Mouse (Mus musculus) adrenal gland, adult 18-20 months (tissue): ENCODE results near the gene Mrvi1. TPM values are rescaled to one million over a fixed set of nuclear protein-coding genes. Genes with fewer than 3 reads are reported as not detected.

Experiments
- DNase-seq, 2 experiments: peaks; one replicate each; pipeline ENCODE4 v3.0.0; 2021 to 2022; ENCODE audit warnings: low spot score in 2 of 2
- total RNA-seq, 2 experiments: library from RNA; stranded (reverse); gene quantifications; 1 replicate in 1 of 2; 2 replicates in 1 of 2; pipeline ENCODE4 v1.2.3; 2021

Gene Mrvi1
- total RNA-seq, 2 experiments from 2014 or later: 11.5 to 12.8 TPM

DNA sequence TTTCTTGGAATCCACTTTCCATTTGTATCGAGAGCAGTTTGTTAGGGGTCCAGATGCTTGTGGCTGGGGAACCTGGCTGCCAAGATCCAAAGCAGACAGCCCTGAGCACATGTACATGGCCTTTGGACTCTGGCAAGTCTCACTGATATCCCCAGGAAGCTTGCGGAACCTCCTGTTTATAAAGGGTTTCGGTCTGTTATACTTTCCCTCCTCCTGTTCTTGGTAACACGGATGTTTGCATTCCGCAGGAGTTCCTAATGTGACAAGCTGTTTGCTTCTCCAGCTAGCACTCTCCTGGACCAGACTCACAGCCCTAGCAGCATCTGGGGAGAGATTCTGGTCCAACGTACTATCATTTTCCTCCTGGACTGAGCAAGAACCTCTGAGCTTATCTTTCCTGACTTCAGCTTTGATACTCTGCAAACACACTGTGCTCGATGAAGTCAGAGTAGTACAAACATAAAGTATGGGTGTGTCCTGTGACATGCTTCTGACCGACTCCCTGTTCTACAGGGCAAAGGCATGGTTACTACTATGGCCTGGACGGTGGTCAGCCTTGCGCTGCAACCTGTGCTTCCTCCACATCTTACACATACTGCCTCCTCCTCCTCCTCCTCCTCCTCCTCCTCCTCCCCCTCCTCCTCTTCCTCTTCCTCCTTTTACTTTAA lies 88.2 kb downstream of the Mrvi1 start:
- DNase-seq: no peak

- DNase-seq: no peak
Observed at GRCm38 (mm10) chr7:110891501-110891986, 90.7 kb downstream of the Mrvi1 start.

DNA sequence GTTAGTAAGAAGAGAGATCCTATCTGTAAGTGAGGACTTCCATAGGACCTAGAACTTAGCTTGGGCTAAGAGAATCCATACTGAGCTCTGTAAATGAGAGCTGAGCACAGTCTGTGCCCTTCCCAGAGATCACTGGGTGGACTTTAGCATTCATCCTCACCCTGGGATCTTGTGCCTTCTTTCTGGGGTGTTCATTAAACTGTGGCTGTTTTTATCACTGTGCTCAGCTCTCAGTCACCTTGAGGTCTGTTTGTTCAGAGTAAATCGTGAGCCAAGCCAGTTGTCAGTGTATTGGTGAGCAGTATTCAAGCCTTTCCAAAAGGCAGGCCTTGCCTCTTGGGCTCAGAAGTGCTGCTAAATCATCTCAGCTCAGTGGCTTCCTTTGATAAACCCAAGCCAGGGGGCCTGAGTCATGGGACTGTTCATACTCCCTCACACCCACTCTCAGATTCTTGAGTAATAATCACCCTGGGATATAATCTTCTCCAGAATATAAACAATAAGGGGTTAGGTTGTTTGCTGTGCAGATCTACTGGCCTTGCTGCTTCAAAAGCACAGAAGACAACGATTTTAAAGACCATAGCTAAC lies 100.4 kb downstream of the Mrvi1 start:
- no peak for DNase-seq

DNA sequence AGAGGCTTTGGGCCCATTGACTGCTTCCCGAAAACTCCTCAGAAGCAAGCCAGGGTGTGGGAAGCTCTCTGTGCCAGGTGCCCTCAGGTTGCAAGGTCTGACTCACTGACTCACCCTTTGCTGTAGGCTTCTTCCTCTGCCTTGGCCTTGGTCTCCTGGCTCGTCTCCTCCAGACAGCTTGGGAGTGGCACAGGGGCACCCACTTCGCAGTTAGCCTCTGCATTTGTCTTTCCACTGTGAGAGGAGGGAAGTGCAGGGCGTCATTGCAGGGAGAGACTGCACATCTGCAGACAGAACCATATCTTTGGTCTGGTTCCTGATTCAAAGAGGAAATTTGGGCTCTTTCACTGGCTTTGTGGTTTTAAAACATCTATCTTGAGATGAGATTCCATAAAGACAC lies 104.2 kb downstream of the Mrvi1 start:
- DNase-seq: no peak

DNA sequence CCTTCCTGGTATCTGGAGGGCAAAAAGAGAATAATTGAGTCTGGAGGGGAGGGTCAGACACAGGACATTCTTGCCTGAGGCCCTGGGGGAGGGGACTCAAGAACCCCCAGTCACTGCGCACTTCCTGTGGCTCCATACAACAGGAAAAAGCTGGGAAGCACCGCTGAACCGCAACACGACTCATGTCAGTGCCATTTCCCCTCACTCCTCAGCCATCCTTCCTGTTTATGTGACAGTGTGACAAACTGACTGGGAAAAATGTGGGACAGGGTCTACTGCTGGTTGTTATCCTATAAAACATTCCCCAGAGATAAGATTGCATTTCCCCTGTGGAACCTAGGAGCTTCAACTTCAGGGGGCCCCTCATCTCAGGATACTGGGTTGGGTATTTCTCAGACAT lies 105.3 kb downstream of the Mrvi1 start:
- no peak for DNase-seq

GRCm38 (mm10) chr7:110868807-110869206 lies 113.5 kb downstream of the Mrvi1 start:
- no peak for DNase-seq

- no peak for DNase-seq
Observed at GRCm38 (mm10) chr7:110867116-110867515, 115.1 kb downstream of the Mrvi1 start.

- DNase-seq: no peak
Observed at GRCm38 (mm10) chr7:110866021-110866420, 116.2 kb downstream of the Mrvi1 start.

DNA sequence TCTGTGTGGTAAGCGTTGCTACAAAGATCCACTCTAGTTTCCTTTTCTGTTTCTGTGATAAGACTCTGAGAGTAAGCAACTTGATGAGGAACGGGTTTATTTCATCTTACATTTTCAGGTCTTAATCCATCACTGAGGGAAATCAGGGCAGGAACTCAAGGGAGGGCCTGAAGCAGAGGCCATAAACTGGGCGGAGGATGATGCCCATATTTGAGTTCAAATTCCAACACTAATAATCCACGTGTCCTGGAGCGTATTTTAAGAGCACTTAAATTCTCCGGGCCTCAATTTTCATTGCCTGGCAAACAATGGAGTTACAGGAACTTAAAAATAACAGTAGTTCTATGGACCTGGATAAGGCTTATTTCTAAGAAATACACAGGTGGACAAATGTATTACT lies 116.7 kb downstream of the Mrvi1 start:
- no peak for DNase-seq

- DNase-seq: no peak
Observed at GRCm38 (mm10) chr7:110865038-110865437, 117.2 kb downstream of the Mrvi1 start.

GRCm38 (mm10) chr7:110862751-110863289 lies 119.4 kb downstream of the Mrvi1 start, which contains the start of gene Lyve1:
Lyve1 (minus strand) TSS chr7:110863239.
- DNase-seq: no peak

GRCm38 (mm10) chr7:110860129-110860528 lies 122.1 kb downstream of the Mrvi1 start:
- no peak for DNase-seq

DNA sequence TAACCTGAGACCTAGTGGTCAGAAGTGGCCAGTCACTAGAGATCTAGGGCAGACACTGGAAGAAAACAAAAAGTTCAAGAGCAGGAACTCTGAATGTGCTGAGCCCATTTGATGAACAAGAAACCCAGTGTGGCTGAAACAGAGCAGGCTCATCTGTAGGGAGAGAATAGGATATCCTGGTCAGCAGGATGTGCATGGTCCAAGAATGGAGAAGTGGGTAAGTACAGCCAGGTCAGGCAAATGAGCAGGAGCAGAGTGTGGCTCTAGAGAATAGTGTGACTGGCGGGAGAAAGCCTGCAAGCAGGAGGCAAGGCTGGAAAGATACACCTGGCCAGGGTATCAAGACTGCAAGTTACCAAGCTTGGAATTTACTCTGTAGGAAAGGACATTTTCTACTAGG lies 126.7 kb downstream of the Mrvi1 start:
- DNase-seq: no peak

- no peak for DNase-seq
Observed at GRCm38 (mm10) chr7:110854927-110855546, 127.2 kb downstream of the Mrvi1 start.

DNA sequence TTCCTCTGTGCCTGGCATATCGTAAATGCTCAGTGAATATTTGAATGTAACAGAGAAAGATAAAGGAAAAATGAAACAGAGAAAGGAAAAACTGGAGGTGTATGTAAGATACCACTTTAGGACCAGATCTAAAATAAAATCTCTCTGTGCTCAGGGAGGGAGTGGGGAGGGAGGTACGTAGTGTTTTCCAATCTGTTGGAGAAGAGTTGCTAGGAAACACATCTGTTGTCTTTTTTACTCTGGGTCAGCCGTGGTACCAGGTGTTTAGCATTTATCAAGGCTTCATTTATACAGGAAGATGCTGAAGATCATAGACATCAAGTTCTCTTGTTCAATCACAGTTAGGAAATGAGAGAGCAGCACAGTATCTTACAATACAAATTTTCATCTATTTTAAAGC lies 127.7 kb downstream of the Mrvi1 start:
- DNase-seq: no peak

GRCm38 (mm10) chr7:110853611-110854010 lies 128.7 kb downstream of the Mrvi1 start:
- DNase-seq: no peak

- DNase-seq: no peak
Observed at GRCm38 (mm10) chr7:110851541-110852203, 130.6 kb downstream of the Mrvi1 start.

DNA sequence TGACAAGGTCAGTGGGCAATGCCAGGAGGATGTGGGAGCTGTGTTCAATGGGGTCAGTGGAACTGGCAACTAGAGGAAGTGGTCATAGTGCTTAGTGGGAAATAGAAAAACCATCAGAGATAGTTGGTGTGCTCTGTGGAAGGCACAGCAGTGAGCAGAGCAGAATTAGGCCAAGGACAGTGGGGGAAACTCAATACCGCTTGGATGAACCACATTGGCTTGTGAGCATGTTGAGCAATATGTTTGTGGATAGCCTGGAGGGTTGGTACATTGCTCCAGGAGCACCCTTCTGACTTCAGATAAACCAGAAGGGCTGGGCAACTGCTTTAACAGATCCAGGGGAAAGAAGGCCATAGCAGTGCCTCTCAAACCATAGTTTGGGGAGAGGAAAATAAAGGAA lies 133.9 kb downstream of the Mrvi1 start:
- DNase-seq: no peak

DNA sequence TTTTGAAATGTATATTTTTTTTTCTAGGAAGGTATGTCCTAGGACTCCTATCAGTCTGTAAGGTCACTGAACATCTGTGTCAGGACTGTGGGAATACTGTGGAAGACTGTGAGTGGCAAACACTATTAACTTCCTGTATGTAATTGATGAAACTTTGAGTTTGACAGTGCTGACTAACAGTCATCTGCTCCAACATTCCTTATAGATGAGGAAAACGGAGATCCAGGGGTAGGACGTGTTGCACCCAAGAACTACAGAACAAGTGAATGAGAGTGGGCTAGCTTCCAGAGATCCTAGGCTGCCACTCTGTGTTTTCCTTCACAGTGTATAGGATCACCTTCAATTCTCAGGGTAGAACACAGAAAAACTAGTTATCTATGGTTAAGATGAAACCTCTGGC lies 134.9 kb downstream of the Mrvi1 start:
- no peak for DNase-seq

DNA sequence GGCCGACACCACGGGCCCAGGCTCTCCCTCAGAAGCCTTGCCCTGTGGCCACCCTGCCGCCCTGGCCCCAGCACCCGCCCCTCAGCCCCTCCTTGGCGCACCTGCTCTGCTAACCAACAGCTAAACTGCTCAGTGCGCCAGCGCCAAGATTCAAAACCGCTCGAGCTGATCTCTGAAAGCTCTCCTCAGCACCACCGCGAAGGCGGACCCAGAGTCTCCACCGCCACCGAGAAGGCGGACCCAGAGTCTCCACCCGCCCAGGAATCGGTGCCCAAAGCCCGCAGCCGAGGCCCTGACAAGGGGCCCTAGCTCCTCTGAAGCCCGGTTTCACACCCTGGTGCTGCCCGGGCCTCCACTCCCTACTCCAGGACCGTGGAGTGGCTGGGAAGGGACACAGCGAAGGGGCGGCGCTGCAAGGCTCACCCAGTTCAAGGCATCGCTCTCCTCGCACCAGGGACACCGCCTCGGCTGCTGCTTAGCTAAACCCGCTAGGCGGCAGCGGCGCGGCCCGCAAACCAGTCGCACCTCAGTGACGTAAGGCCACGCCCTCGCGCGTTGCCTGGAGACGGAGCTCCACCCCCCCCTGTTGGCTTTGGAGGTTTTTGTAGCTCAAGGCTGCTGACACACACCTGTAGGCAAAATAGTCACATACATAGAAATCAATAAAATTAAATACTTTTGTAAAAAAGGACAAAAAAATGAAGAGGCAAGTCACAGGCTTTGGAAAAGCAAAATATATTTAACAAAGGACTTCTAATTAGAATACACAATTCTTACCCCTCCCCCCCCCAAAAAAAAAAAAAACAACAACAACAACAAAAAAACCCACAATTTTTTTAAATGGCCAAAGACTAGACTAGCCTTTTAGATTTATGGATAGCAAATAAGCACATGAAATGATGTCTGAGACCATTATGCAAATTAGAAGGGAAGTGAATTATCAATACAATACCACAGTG lies 138.1 kb downstream of the Mrvi1 start, which contains the start of gene Rnf141:
TSS of gene Rnf141 (minus strand) at position 542 of the 959 bp plus-strand sequence.
- DNase-seq: peak; percentile 91 to 92
